ENCODE assay signal across 15 mouse cellular contexts in genomic region chr15:30634522-30634921, GRCm38 (mm10).
DNase-seq lines count a peak whose midpoint lies in the region; ATAC-seq and TF ChIP-seq lines count a peak whose summit lies in the region.
"Had no signal": no experiment of that assay in that cellular context is flagged by ENCODE, and none has a peak within 500 bp of the region (broad histone marks: within the 10 kb centered on the region; RNA-seq: fewer than 3 reads in every experiment).

No protein-coding gene starts in this region.

- no peak overlapping the region for H3K4me3 ChIP-seq in forebrain, embryonic 13.5 days
- H3K4me3 ChIP-seq in hindbrain, embryonic 16.5 days (ENCODE audit: low read length), result no peak overlapping the region
- H3K4me3 ChIP-seq in midbrain, postnatal 0 days (ENCODE audit: low read depth, low read length), result no peak overlapping the region
- H3K4me3 ChIP-seq: liver, embryonic 12.5 days; stomach, embryonic 15.5 days had no signal

- DNase-seq in embryo, embryonic 10 days (ENCODE audit: low spot score), result peak; percentile 43
- no peak for DNase-seq in embryo, embryonic 9.5 days (ENCODE audit: extremely low spot score)
- peak; percentile 26 for DNase-seq in midbrain, postnatal 0 days (ENCODE audit: low spot score)
- no peak for DNase-seq in kidney, adult 9 months
- DNase-seq in right cerebral cortex, adult 18-20 months, result no peak
- DNase-seq in heart, adult 18-20 months, result no peak
- DNase-seq: cerebellum, adult 2 months; heart, postnatal 14 days; kidney, adult 11 months; right cerebral cortex, postnatal 4 days had no signal

- WGBS in forebrain, embryonic 13.5 days, result 15% methylated on average over 5 of the region's 5 CpGs
- WGBS in hindbrain, embryonic 16.5 days, result 14% methylated on average over 5 of the region's 5 CpGs
- 20% methylated on average over 5 of the region's 5 CpGs for WGBS in midbrain, postnatal 0 days

- no peak overlapping the region for H3K4me2 ChIP-seq in forebrain, embryonic 13.5 days
- H3K4me2 ChIP-seq in hindbrain, embryonic 16.5 days (ENCODE audit: low read length), result peak overlapping the region; percentile 2; the same call in 1 of the 2 replicates
- H3K4me2 ChIP-seq in midbrain, postnatal 0 days (ENCODE audit: low read depth, low read length, poor library complexity, severe bottlenecking), result no peak overlapping the region; the same call in 1 of the 2 replicates
- H3K4me2 ChIP-seq: liver, embryonic 12.5 days; stomach, embryonic 15.5 days had no signal

- H3K27ac ChIP-seq in forebrain, embryonic 13.5 days, result peak overlapping the region; percentile 49
- H3K27ac ChIP-seq in hindbrain, embryonic 16.5 days (ENCODE audit: low read depth, low read length), result peak overlapping the region; percentile 30; the same call in 1 of the 2 replicates
- H3K27ac ChIP-seq in midbrain, postnatal 0 days (ENCODE audit: low read depth, low read length), result peak overlapping the region; percentile 57; the same call in 1 of the 2 replicates
- H3K27ac ChIP-seq: liver, embryonic 12.5 days; stomach, embryonic 15.5 days had no signal

- H3K9ac ChIP-seq in forebrain, embryonic 13.5 days, result no peak overlapping the region; the same call in 1 of the 2 replicates
- 0 out of 2 replicates have a peak overlapping the region, but pooled peaks have one; percentile 2 for H3K9ac ChIP-seq in hindbrain, embryonic 16.5 days (ENCODE audit: low read depth, low read length)
- no peak overlapping the region for H3K9ac ChIP-seq in midbrain, postnatal 0 days (replicated peaks; ENCODE audit: low read length, poor library complexity, severe bottlenecking)
- H3K9ac ChIP-seq: liver, embryonic 12.5 days; stomach, embryonic 15.5 days had no signal

- H3K9me3 ChIP-seq in forebrain, embryonic 13.5 days (replicated peaks), result no peaks in the 10 kb centered on the region
- H3K9me3 ChIP-seq in hindbrain, embryonic 16.5 days (ENCODE audit: control insufficient read depth, low read length), result no peaks in the 10 kb centered on the region
- H3K9me3 ChIP-seq in midbrain, postnatal 0 days (ENCODE audit: low read length), result no peaks in the 10 kb centered on the region
- H3K9me3 ChIP-seq: liver, embryonic 12.5 days; stomach, embryonic 15.5 days had no signal

- 0 out of 2 replicates have a peak, but pooled peaks cover 12% of the 10 kb centered on the region for H3K36me3 ChIP-seq in forebrain, embryonic 13.5 days (ENCODE audit: poor library complexity, severe bottlenecking)
- no peaks in the 10 kb centered on the region for H3K36me3 ChIP-seq in hindbrain, embryonic 16.5 days (ENCODE audit: control insufficient read depth, insufficient read depth, low read length)
- H3K36me3 ChIP-seq in midbrain, postnatal 0 days (ENCODE audit: insufficient read depth, low read length), result no peaks in the 10 kb centered on the region
- H3K36me3 ChIP-seq: liver, embryonic 12.5 days; stomach, embryonic 15.5 days had no signal

- no peak for TF ChIP-seq CTCF in midbrain, postnatal 0 days (IDR thresholded peaks at IDR 0.05)

- peak; percentile 70; the same call in 1 of the 2 replicates for ATAC-seq in forebrain, embryonic 13.5 days
- ATAC-seq in hindbrain, embryonic 16.5 days, result peak; percentile 75
- ATAC-seq in midbrain, postnatal 0 days (ENCODE audit: low FRiP score), result peak; percentile 16; the same call in 1 of the 2 replicates
- ATAC-seq: liver, embryonic 12.5 days had no signal

- H3K27me3 ChIP-seq in forebrain, embryonic 13.5 days, result no peaks in the 10 kb centered on the region
- H3K27me3 ChIP-seq in hindbrain, embryonic 16.5 days (replicated peaks; ENCODE audit: control insufficient read depth, insufficient read depth, low read length), result no peaks in the 10 kb centered on the region
- no peaks in the 10 kb centered on the region for H3K27me3 ChIP-seq in midbrain, postnatal 0 days (ENCODE audit: insufficient read depth, low read length)
- H3K27me3 ChIP-seq: CH12.LX; liver, embryonic 12.5 days; stomach, embryonic 15.5 days had no signal

- peaks cover 23% of the 10 kb centered on the region for H3K4me1 ChIP-seq in forebrain, embryonic 13.5 days
- peaks cover 6% of the 10 kb centered on the region for H3K4me1 ChIP-seq in hindbrain, embryonic 16.5 days (ENCODE audit: control insufficient read depth, insufficient read depth, low read depth, low read length)
- peaks cover 6% of the 10 kb centered on the region for H3K4me1 ChIP-seq in midbrain, postnatal 0 days (ENCODE audit: insufficient read depth, low read length)
- H3K4me1 ChIP-seq: liver, embryonic 12.5 days; stomach, embryonic 15.5 days had no signal

Comparison
In these comparisons a context has a peak if more than half of its experiments do, and no peak if none do; other contexts are left out.
1. DNase-seq: peak in embryo, embryonic 10 days (single experiment) and midbrain, postnatal 0 days (single experiment); none in embryo, embryonic 9.5 days (single experiment), kidney, adult 9 months (single experiment), right cerebral cortex, adult 18-20 months (single experiment) and heart, adult 18-20 months (0 of 2).
2. ATAC-seq: peak in every context shown above with its lines; median percentile 75 in hindbrain, embryonic 16.5 days; 70 in forebrain, embryonic 13.5 days; 16 in midbrain, postnatal 0 days.
3. Peak in every context shown above with its lines, with median percentiles within 50 percentile points of each other: H3K27ac ChIP-seq.